Mouse (Mus musculus): Measurements from ENCODE around the gene Emp3.

Emp3 gene

DNA sequence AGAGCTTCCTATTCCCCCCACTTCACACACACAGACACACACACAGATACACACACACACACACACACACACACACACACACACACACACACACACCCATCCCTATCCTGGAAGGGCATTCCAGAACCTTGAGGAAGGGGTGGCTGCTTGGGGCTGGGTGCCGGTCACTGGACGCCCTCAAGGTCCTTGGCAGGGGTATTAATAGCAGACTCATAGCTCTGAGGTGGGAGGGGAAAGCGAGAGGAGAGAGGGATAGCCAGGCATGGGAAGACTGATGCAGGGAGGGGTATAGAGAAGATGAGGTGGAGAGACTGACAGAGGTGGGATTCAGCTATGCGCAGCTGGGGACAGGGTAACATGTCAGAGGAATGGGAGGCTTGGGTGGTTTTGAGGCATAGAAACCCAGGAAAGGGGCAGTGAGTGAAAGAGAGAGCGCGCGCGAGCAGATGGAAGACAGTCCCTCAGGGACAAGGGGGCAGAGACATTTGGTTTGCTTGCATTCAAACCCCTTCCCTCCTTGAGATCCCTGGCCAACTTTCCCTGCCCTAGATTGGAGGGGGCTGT is 52.0 kb downstream of the Emp3 start:
- DNase-seq (ENCODE audit: low spot score), result no peak
